Mouse (Mus musculus) heart, adult 2 months (tissue): ENCODE data around the gene Rpl22. TPM values are rescaled to one million over a fixed set of nuclear protein-coding genes. Genes with fewer than 3 reads are reported as not detected.
A peak's percentile ranks its signal among the peaks of the same experiment; 100 is the strongest.

Source experiments
- DNase-seq, 2 experiments: peaks; one replicate each; pipeline ENCODE4 v3.0.0; 2021
- H3K27ac ChIP-seq: fragments of 200-600 bp; 2 replicates; pipeline ENCODE4 v1.8.1; 2022
- H3K27me3 ChIP-seq: fragments of 200-500 bp; 2 replicates; pipeline ENCODE4 v1.6.1; 2012; ENCODE audit warnings: mild to moderate bottlenecking, low read length, inconsistent platforms, mixed read lengths; ENCODE audit not compliant: control insufficient read depth, insufficient read depth
- H3K36me3 ChIP-seq: fragments of 200-500 bp; 2 replicates; pipeline ENCODE4 v1.6.1; 2012; ENCODE audit warnings: low read length, inconsistent platforms; ENCODE audit not compliant: control insufficient read depth, insufficient read depth
- H3K4me1 ChIP-seq: fragments of 200-500 bp; 2 replicates; pipeline ENCODE4 v1.6.1; 2011; ENCODE audit warnings: low read length; ENCODE audit not compliant: control insufficient read depth, insufficient read depth
- H3K4me3 ChIP-seq: fragments of 200-600 bp; 2 replicates; pipeline ENCODE4 v1.8.1; 2022
- H3K79me2 ChIP-seq: fragments of 200-500 bp; replicated peaks from 2 replicates; pipeline ENCODE4 v1.6.1; 2012; ENCODE audit warnings: mild to moderate bottlenecking, inconsistent platforms, low read length, moderate library complexity, mixed read lengths; ENCODE audit not compliant: control insufficient read depth, insufficient read depth
- H3K9ac ChIP-seq: fragments of 200-500 bp; 2 replicates; pipeline ENCODE4 v1.6.1; 2012; ENCODE audit warnings: low read depth, mild to moderate bottlenecking, control low read depth, inconsistent platforms, low read length, mixed read lengths
- CTCF ChIP-seq: fragments of 200-600 bp; IDR thresholded peaks from 2 replicates; pipeline ENCODE4 v1.8.1; 2022; ENCODE audit warnings: antibody characterized with exemption, mild to moderate bottlenecking, moderate library complexity
- EP300 ChIP-seq: fragments of 200-500 bp; IDR thresholded peaks from 2 replicates; pipeline ENCODE4 v1.6.1; 2011; ENCODE audit warnings: low read depth, low read length, control low read depth; ENCODE audit not compliant: insufficient read depth
- POLR2A ChIP-seq: fragments of 200-500 bp; IDR thresholded peaks from 2 replicates; pipeline ENCODE4 v1.6.1; 2011; ENCODE audit warnings: mild to moderate bottlenecking, low read depth, low read length, control low read depth; ENCODE audit not compliant: insufficient read depth
- WGBS: fragments of 180-500 bp; shearing (Covaris S2); methylation state at CpG from one replicate; pipeline ENCODE4 v1.1.7; 2018; 5-methylcytosine and 5-hydroxymethylcytosine counted together
- intact Hi-C: fragments of 180-260 bp; cut with DNase I; formaldehyde crosslinking; loops from one replicate; pipeline ENCODE4 v1.15.1; 2025
- polyA plus RNA-seq: library from polyadenylated mRNA; depleted of rRNA; stranded (reverse); fragments of >200 nt; gene quantifications from 2 replicates; pipeline ENCODE4 v1.2.3, GENCODE M21; 2012
- total RNA-seq, 2 experiments: library from RNA; stranded (reverse); gene quantifications; 2 replicates each; pipeline ENCODE4 v1.2.3; 2021

Rpl22 gene
- total and polyA plus RNA-seq, 3 experiments: 40.9 to 276 (median 242) TPM

DNA sequence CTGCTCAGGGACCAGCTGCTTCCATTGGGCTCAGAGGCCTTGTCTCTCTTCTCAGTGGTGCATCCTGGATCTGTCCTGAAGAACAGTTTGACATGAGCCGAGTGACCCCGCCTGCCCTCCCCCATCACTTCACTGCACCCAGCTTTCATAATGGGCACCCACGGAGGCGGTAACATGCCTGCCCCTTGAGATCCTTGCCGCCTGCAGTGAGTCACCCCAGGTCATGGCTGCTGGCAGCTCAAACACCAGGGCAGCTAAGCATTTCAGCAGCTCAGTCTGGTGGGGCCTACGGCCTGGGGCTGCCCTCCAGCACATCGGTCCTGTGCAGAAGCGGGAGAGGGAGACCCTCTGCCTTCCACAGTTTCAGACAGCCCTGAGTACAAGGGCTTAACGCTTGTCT, 18.0 kb upstream of the Rpl22 start:
- Histone ChIP-seq H3K27ac (no peak overlapping the region), H3K9ac (no peak overlapping the region), H3K36me3 (no peaks in the 10 kb centered on the region), H3K4me3 (no peak overlapping the region), H3K79me2 (no peaks in the 10 kb centered on the region), H3K27me3 (no peaks in the 10 kb centered on the region), H3K4me1 (no peaks in the 10 kb centered on the region)
- DNase-seq: no peak
- intact Hi-C loops: no loop called here
- 75% methylated on average over 9 of the region's 9 CpGs for WGBS
- TF ChIP-seq EP300 (no peak), POLR2A (no peak), CTCF (no peak)

DNA sequence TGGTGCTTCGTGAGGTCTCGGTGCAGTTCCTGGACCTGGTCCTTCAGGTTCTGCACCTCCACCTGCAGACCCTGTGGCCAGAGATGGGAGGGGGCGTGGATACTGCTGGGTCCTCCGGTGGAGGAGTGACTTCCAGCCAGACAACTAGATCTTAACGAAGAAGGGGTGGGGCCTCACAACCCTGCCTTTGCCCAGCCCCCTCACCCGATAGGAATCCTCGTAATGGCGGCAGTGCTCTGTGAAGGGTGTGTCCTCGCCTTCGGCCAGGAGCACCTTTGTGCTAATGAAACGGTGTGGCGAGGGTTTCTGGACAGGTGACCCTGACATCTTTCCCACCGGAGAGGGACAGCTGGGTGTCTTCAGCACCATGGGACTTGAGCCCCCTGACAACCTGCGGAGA, 13.4 kb upstream of the Rpl22 start:
- no peaks in the 10 kb centered on the region for H3K36me3 ChIP-seq
- H3K4me3 ChIP-seq: no peak overlapping the region
- no peaks in the 10 kb centered on the region for H3K4me1 ChIP-seq
- H3K9ac ChIP-seq: no peak overlapping the region
- 18% methylated on average over 14 of the region's 14 CpGs for WGBS
- no peak overlapping the region for H3K27ac ChIP-seq
- intact Hi-C loops: no loop called here
- no peak for TF ChIP-seq EP300
- TF ChIP-seq CTCF: no peak
- TF ChIP-seq POLR2A: no peak
- DNase-seq: no peak
- no peaks in the 10 kb centered on the region for H3K79me2 ChIP-seq
- peaks cover 1% of the 10 kb centered on the region; the same call in 1 of the 2 replicates for H3K27me3 ChIP-seq

DNA sequence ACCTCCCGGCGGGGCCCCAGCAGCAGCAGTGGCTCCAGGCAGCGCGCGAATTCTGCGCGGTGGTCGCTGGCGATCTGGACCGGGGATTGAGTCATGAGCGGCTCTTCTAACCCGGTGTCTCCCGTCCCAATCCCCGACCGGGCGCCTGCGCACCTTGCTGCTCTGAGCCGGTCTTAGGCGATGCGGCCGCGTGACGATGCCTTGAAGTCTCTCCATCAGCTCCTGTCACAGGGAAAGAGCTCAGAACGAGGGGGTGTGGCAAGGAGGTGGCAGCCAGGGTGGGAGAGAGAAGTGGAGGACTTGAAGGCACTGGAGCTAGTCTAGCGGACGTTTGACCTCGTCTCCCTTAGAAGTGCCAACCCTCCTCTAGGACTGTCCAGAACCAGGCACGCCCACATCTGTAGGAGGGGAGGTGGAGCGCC, 12.3 kb upstream of the Rpl22 start:
- DNase-seq: no peak
- Histone ChIP-seq H3K27me3 (peaks cover 1% of the 10 kb centered on the region; the same call in 1 of the 2 replicates), H3K9ac (peak overlapping the region; percentile 12; the same call in 1 of the 2 replicates), H3K36me3 (no peaks in the 10 kb centered on the region), H3K4me1 (no peaks in the 10 kb centered on the region), H3K4me3 (peak overlapping the region; percentile 31), H3K79me2 (no peaks in the 10 kb centered on the region), H3K27ac (no peak overlapping the region)
- intact Hi-C loops: no loop called here
- no peak for TF ChIP-seq CTCF
- TF ChIP-seq EP300: no peak
- TF ChIP-seq POLR2A: no peak
- 18% methylated on average over 29 of the region's 29 CpGs for WGBS

DNA sequence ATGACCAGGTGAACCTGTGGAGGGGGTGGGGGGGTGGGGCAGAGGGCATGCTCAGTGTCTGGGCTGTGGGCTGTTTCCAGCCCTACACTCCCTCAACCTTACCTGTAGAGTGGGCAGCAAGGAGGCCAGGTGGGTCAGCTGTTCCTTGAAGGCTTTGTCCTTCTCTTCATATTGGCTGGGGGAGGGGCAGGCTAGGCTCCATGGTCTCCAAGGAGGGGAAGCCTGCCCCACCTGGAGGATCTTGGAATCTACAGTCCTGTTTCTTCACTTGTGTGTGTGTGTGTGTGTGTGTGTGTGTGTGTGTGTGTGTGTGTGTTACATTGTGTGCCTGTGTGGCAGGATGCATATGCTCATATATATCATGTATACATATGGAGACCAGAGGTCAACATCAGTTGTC, 11.6 kb upstream of the Rpl22 start:
- H3K36me3 ChIP-seq: no peaks in the 10 kb centered on the region
- no peak overlapping the region for H3K9ac ChIP-seq
- peaks cover 1% of the 10 kb centered on the region; the same call in 1 of the 2 replicates for H3K27me3 ChIP-seq
- no peak overlapping the region for H3K27ac ChIP-seq
- H3K4me1 ChIP-seq: no peaks in the 10 kb centered on the region
- H3K4me3 ChIP-seq: no peak overlapping the region
- no peak for DNase-seq
- H3K79me2 ChIP-seq: no peaks in the 10 kb centered on the region
- TF ChIP-seq EP300 (no peak), CTCF (peak; percentile 17; the same call in 1 of the 2 replicates)
- intact Hi-C loops: no loop called here

DNA sequence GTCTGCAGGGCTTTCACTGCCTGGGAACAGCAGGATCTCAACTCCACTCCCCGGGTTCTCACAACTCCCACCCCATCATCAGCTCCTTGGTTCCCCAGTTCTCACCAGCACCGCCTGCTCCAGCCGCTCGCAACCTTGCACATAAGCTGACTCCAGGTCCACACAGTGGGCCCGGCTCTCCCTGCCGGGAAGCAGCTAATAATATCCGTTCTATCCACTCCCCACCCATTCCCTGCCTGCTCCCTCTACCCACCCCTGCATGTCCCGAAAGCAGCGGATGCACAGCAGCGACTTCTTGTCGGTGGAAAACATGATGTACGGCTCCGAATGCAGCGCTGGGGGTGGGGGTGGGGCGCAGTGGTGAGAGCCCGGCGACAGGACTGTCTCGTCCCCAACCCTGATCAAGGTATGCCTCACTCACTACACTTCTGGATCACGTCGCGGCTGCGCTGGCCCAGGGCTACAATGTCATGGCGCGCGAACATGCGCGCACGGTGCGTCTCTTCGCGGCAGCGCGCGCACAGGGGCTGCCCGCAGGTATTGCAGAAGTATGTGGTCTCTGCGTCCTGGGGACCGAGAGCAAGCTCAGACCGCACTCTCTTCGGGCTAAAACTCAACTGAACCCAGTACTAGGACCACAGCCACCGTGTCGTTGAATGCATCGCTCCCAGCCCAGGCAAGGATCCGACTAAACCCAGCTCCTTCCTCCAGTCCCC, 9.9 kb upstream of the Rpl22 start:
- WGBS: 4% methylated on average over 43 of the region's 43 CpGs
- H3K36me3 ChIP-seq: no peaks in the 10 kb centered on the region
- DNase-seq: no peak
- no peak overlapping the region for H3K4me3 ChIP-seq
- H3K27me3 ChIP-seq: peaks cover 1% of the 10 kb centered on the region; the same call in 1 of the 2 replicates
- no peak overlapping the region for H3K27ac ChIP-seq
- H3K4me1 ChIP-seq: no peaks in the 10 kb centered on the region
- no peaks in the 10 kb centered on the region for H3K79me2 ChIP-seq
- intact Hi-C loops: no loop called here
- TF ChIP-seq POLR2A (no peak), CTCF (no peak), EP300 (no peak)
- H3K9ac ChIP-seq: no peak overlapping the region

DNA sequence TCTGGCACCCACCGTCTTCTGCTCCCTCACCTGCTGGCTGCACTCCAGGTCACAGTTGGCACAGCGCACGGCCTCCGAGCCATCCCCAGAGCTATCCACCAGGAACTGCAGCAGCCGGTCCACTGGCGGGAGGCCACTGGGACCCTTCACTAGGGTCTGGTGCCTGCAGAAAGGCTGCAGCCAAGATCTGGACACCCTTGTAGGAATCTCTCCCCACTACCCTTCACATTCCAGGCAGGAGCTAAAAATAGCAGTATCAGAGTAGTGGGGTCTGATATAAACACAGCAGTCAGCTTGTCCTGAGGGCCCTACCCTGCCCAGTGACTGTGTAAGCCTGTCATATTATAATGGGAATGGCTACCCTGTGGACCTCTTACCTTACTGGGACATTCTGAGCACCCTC, 7.9 kb upstream of the Rpl22 start:
- Histone ChIP-seq H3K27me3 (peaks cover 1% of the 10 kb centered on the region; the same call in 1 of the 2 replicates), H3K36me3 (no peaks in the 10 kb centered on the region), H3K27ac (peak overlapping the region; percentile 85), H3K4me1 (no peaks in the 10 kb centered on the region), H3K79me2 (no peaks in the 10 kb centered on the region), H3K9ac (peak overlapping the region; percentile 66), H3K4me3 (peak overlapping the region; percentile 38)
- 56% methylated on average over 6 of the region's 6 CpGs for WGBS
- TF ChIP-seq CTCF: no peak
- no peak for TF ChIP-seq EP300
- TF ChIP-seq POLR2A: peak; percentile 64
- peak; percentile 51 to 55 for DNase-seq
- intact Hi-C loops: loop anchor here (2.0 kb wide), 1 partner anchor 21 kb away; the partner anchor contains the start of gene Icmt
